Mouse (Mus musculus): ENCODE measurements around the gene Cerk. TPM values are rescaled to one million over a fixed set of nuclear protein-coding genes. Genes with fewer than 3 reads are reported as not detected.
A peak's percentile ranks its signal among the peaks of the same experiment; 100 is the strongest.
"Not testable (repeated sequence)": the region's sequence is repeated elsewhere in the genome, so short reads cannot be mapped to it uniquely, and the experiment has no call there.

The Cerk gene
- 1 to 10 TPM; 8.0 to 9.5 TPM for total RNA-seq (2021)
- long read RNA-seq, experiment 1, full-length matches to known transcripts: 14 of 17 reads
- long read RNA-seq, experiment 1, partial matches to known transcripts: 0 of 17 reads
- long read RNA-seq, experiment 1, other reads (novel, unspliced or antisense): 3 of 17 reads
- long read RNA-seq, experiment 2, full-length matches to known transcripts: 8 of 12 reads
- long read RNA-seq, experiment 2, partial matches to known transcripts: 1 of 12 reads
- long read RNA-seq, experiment 2, other reads (novel, unspliced or antisense): 3 of 12 reads

- peak; percentile 71 for DNase-seq
These were observed at the start of gene Cerk for GRCm38 (mm10) chr15:86185689-86186569. TSS of gene Cerk (minus strand) at chr15:86186141.

- no peak for DNase-seq
These were observed 48.8 kb upstream of the Cerk start for GRCm38 (mm10) chr15:86234517-86235441.

- DNase-seq: no peak
These were observed 48.1 kb upstream of the Cerk start for GRCm38 (mm10) chr15:86234001-86234400.

GRCm38 (mm10) chr15:86231831-86232512 lies 46.0 kb upstream of the Cerk start:
- no peak for DNase-seq

- no peak for DNase-seq
These were observed 45.2 kb upstream of the Cerk start for GRCm38 (mm10) chr15:86231170-86231569.

GRCm38 (mm10) chr15:86229623-86230022 lies 43.7 kb upstream of the Cerk start:
- DNase-seq: no peak

GRCm38 (mm10) chr15:86229088-86229487 lies 43.1 kb upstream of the Cerk start:
- no peak for DNase-seq

- peak; percentile 33 for DNase-seq
These were observed 42.2 kb upstream of the Cerk start for GRCm38 (mm10) chr15:86228186-86228585.

GRCm38 (mm10) chr15:86226968-86227367 lies 41.0 kb upstream of the Cerk start:
- no peak for DNase-seq

GRCm38 (mm10) chr15:86226221-86226620 lies 40.3 kb upstream of the Cerk start:
- DNase-seq: no peak

GRCm38 (mm10) chr15:86224972-86225551 lies 39.1 kb upstream of the Cerk start:
- DNase-seq: no peak

- not testable (repeated sequence) for DNase-seq
These were observed 36.0 kb upstream of the Cerk start for GRCm38 (mm10) chr15:86221901-86222300.

- no peak for DNase-seq
These were observed 35.4 kb upstream of the Cerk start for GRCm38 (mm10) chr15:86221369-86221768.

GRCm38 (mm10) chr15:86220715-86221114 lies 34.8 kb upstream of the Cerk start:
- DNase-seq: no peak

GRCm38 (mm10) chr15:86220229-86220630 lies 34.3 kb upstream of the Cerk start:
- no peak for DNase-seq

- DNase-seq: no peak
These were observed 33.7 kb upstream of the Cerk start for GRCm38 (mm10) chr15:86219534-86220228.

GRCm38 (mm10) chr15:86216641-86217040 lies 30.7 kb upstream of the Cerk start:
- DNase-seq: not testable (repeated sequence)

- DNase-seq: no peak
These were observed 28.7 kb upstream of the Cerk start for GRCm38 (mm10) chr15:86214549-86215201.

GRCm38 (mm10) chr15:86213753-86214548 lies 28.0 kb upstream of the Cerk start, which contains the start of gene Tbc1d22a:
TSS of gene Tbc1d22a (plus strand) at chr15:86214459.
- peak; percentile 94 for DNase-seq
